Mouse (Mus musculus) adrenal gland, postnatal 14 days (tissue): ENCODE results near the gene Cdkn2a. TPM values are rescaled to one million over a fixed set of nuclear protein-coding genes. Genes with fewer than 3 reads are reported as not detected.

Experiments used
- DNase-seq: peaks from one replicate; pipeline ENCODE4 v3.0.0; 2021; ENCODE audit warnings: mixed read lengths
- long read RNA-seq, 2 experiments: library from polyadenylated mRNA; stranded (forward); transcript quantifications; one replicate each; pipeline ENCODE4 v2.0.0; 2021
- total RNA-seq: library from RNA; stranded (reverse); gene quantifications from 2 replicates; pipeline ENCODE4 v1.2.3, GENCODE M21; 2021

Gene Cdkn2a
- 2.1 and 2.2 TPM in 2 replicates for total RNA-seq
- long read RNA-seq, experiment 1, result 0 reads
- long read RNA-seq, experiment 2, partial matches to known transcripts, result 0 of 1 reads
- long read RNA-seq, experiment 2, other reads (novel, unspliced or antisense), result 1 of 1 reads

- peak; percentile 89 for DNase-seq
Observed at GRCm38 (mm10) chr4:89294486-89295440, at the start of gene Cdkn2a. Gene Cdkn2a (minus strand): TSS chr4:89294653.

- DNase-seq, result peak; percentile 41
Observed at GRCm38 (mm10) chr4:89313461-89313860, 19.0 kb upstream of the Cdkn2a start.

- peak; percentile 97 for DNase-seq
Observed at GRCm38 (mm10) chr4:89310491-89311254, 16.2 kb upstream of the Cdkn2a start, which contains the start of gene Cdkn2b. Gene Cdkn2b (minus strand): TSS chr4:89311039.

- DNase-seq, result no peak
Observed at GRCm38 (mm10) chr4:89309996-89310395, 15.5 kb upstream of the Cdkn2a start.

- DNase-seq, result no peak
Observed at GRCm38 (mm10) chr4:89308001-89308400, 13.5 kb upstream of the Cdkn2a start.

- DNase-seq, result no peak
Observed at GRCm38 (mm10) chr4:89306798-89307365, 12.4 kb upstream of the Cdkn2a start.

- DNase-seq, result no peak
Observed at GRCm38 (mm10) chr4:89305691-89306090, 11.2 kb upstream of the Cdkn2a start.

GRCm38 (mm10) chr4:89303281-89303995, 9.0 kb upstream of the Cdkn2a start:
- DNase-seq, result no peak

- no peak for DNase-seq
Observed at GRCm38 (mm10) chr4:89302129-89302528, 7.7 kb upstream of the Cdkn2a start.

- no peak for DNase-seq
Observed at GRCm38 (mm10) chr4:89299721-89300120, 5.3 kb upstream of the Cdkn2a start.

- DNase-seq, result no peak
Observed at GRCm38 (mm10) chr4:89295441-89296220, 1.2 kb upstream of the Cdkn2a start.

- no peak for DNase-seq
Observed at GRCm38 (mm10) chr4:89294091-89294485, 365 bp downstream of the Cdkn2a start.

GRCm38 (mm10) chr4:89293516-89293915, 937 bp downstream of the Cdkn2a start:
- DNase-seq, result no peak

GRCm38 (mm10) chr4:89289028-89289427, 5.4 kb downstream of the Cdkn2a start:
- DNase-seq, result no peak

- no peak for DNase-seq
Observed at GRCm38 (mm10) chr4:89286566-89286965, 7.9 kb downstream of the Cdkn2a start.

- no peak for DNase-seq
Observed at GRCm38 (mm10) chr4:89285688-89286087, 8.8 kb downstream of the Cdkn2a start.

- no peak for DNase-seq
Observed at GRCm38 (mm10) chr4:89282661-89283060, 11.8 kb downstream of the Cdkn2a start.

GRCm38 (mm10) chr4:89282036-89282566, 12.4 kb downstream of the Cdkn2a start:
- peak; percentile 49 for DNase-seq

GRCm38 (mm10) chr4:89281236-89281635, 13.2 kb downstream of the Cdkn2a start:
- no peak for DNase-seq

GRCm38 (mm10) chr4:89279641-89280040, 14.8 kb downstream of the Cdkn2a start:
- DNase-seq, result no peak
